Mouse (Mus musculus) testis, adult 2 months (tissue): Measurements from ENCODE around the gene Syt8.

ENCODE experiments used
- CTCF ChIP-seq: fragments of 200-500 bp; IDR thresholded peaks from 2 replicates; pipeline ENCODE4 v1.5.1; 2012; ENCODE audit warnings: low read depth, mild to moderate bottlenecking, inconsistent platforms, low read length, moderate library complexity; ENCODE audit not compliant: control insufficient read depth, insufficient read depth, insufficient replicate concordance
- POLR2A ChIP-seq: fragments of 200-500 bp; IDR thresholded peaks from 2 replicates; pipeline ENCODE4 v1.6.1; 2012; ENCODE audit warnings: low read depth, mild to moderate bottlenecking, inconsistent platforms, low read length, moderate library complexity; ENCODE audit not compliant: control insufficient read depth

GRCm38 (mm10) chr7:142435524-142435923 lies 874 bp downstream of the Syt8 start:
- TF ChIP-seq POLR2A (no peak), CTCF (peak; percentile 56; the same call in 1 of the 2 replicates)
